Mouse (Mus musculus) stomach, embryonic 15.5 days (tissue): Measurements from ENCODE around the gene Vinac1. TPM values are rescaled to one million over a fixed set of nuclear protein-coding genes. Genes with fewer than 3 reads are reported as not detected.

Experiments
- ATAC-seq: fragments of 200-750 bp; cut with Nextera tagmentation; 2 replicates; pipeline ENCODE4 v1.8.0; 2017; ENCODE audit warnings: low read depth, moderate number of reproducible peaks, moderate TSS enrichment; ENCODE audit not compliant: insufficient read depth, low FRiP score
- H3K27ac ChIP-seq: fragments of 300-500 bp; sonication (generic); 2 replicates; pipeline ENCODE4 v1.5.1; 2015; ENCODE audit warnings: mild to moderate bottlenecking, inconsistent platforms
- H3K27me3 ChIP-seq: fragments of 300-500 bp; sonication (generic); replicated peaks from 2 replicates; pipeline ENCODE4 v1.6.1; 2015; ENCODE audit warnings: inconsistent platforms
- H3K36me3 ChIP-seq: fragments of 300-500 bp; sonication (generic); 2 replicates; pipeline ENCODE4 v1.6.1; 2015; ENCODE audit warnings: inconsistent platforms
- H3K4me1 ChIP-seq: fragments of 300-500 bp; sonication (generic); 2 replicates; pipeline ENCODE4 v1.6.1; 2015; ENCODE audit warnings: inconsistent platforms
- H3K4me2 ChIP-seq: fragments of 300-500 bp; sonication (generic); 2 replicates; pipeline ENCODE4 v1.6.1; 2015; ENCODE audit warnings: mild to moderate bottlenecking, inconsistent platforms
- H3K4me3 ChIP-seq: fragments of 300-500 bp; sonication (generic); replicated peaks from 2 replicates; pipeline ENCODE4 v1.5.1; 2015; ENCODE audit warnings: inconsistent platforms
- H3K9ac ChIP-seq: fragments of 300-500 bp; sonication (generic); 2 replicates; pipeline ENCODE4 v1.6.1; 2015; ENCODE audit warnings: inconsistent platforms
- H3K9me3 ChIP-seq: fragments of 300-500 bp; sonication (generic); 2 replicates; pipeline ENCODE4 v1.6.1; 2016; ENCODE audit warnings: inconsistent platforms
- WGBS: fragments of 180-500 bp; shearing (Covaris S2); methylation state at CpG from one replicate; pipeline ENCODE4 v1.1.7; 2015; 5-methylcytosine and 5-hydroxymethylcytosine counted together
- polyA plus RNA-seq: library from polyadenylated mRNA; unstranded; fragments of >200 nt; fragmentation: Nextera tagmentation; extraction: Ambion mirVana; gene quantifications from 2 replicates; pipeline ENCODE4 v1.2.1, GENCODE M21; 2015

Gene Vinac1
- 0.08 and 0.09 TPM in 2 replicates for polyA plus RNA-seq

- no peaks in the 10 kb centered on the region for H3K4me1 ChIP-seq
- WGBS: 79% methylated on average over 8 of the region's 8 CpGs
- H3K36me3 ChIP-seq: no peaks in the 10 kb centered on the region
- H3K9ac ChIP-seq: no peak within 1 kb of the TSS
- no peaks in the 10 kb centered on the region for H3K27me3 ChIP-seq
- ATAC-seq: no peak
- no peak within 1 kb of the TSS for H3K4me3 ChIP-seq
- H3K27ac ChIP-seq: peak within 1 kb of the TSS; percentile 45; the same call in 1 of the 2 replicates
- H3K4me2 ChIP-seq: no peak within 1 kb of the TSS
- H3K9me3 ChIP-seq: no peaks in the 10 kb centered on the region
These were observed at the start of gene Vinac1 for GRCm38 (mm10) chr2:129047811-129048210. Vinac1 (minus strand) TSS chr2:129048172.

GRCm38 (mm10) chr2:129093926-129094724, 46.2 kb upstream of the Vinac1 start:
- Histone ChIP-seq H3K4me1 (no peaks in the 10 kb centered on the region), H3K9me3 (no peaks in the 10 kb centered on the region), H3K36me3 (peaks cover 11% of the 10 kb centered on the region), H3K9ac (no peak overlapping the region), H3K4me2 (no peak overlapping the region), H3K4me3 (no peak overlapping the region), H3K27ac (no peak overlapping the region), H3K27me3 (no peaks in the 10 kb centered on the region)
- ATAC-seq: no peak
- WGBS: 87% methylated on average over 18 of the region's 18 CpGs

GRCm38 (mm10) chr2:129092810-129093209, 44.8 kb upstream of the Vinac1 start:
- H3K36me3 ChIP-seq: peaks cover 11% of the 10 kb centered on the region
- H3K4me3 ChIP-seq: no peak overlapping the region
- whole genome bisulfite sequencing: 92% methylated on average over 12 of the region's 12 CpGs
- no peaks in the 10 kb centered on the region for H3K9me3 ChIP-seq
- no peaks in the 10 kb centered on the region for H3K4me1 ChIP-seq
- no peak for ATAC-seq
- no peak overlapping the region for H3K9ac ChIP-seq
- no peak overlapping the region for H3K4me2 ChIP-seq
- no peak overlapping the region for H3K27ac ChIP-seq
- H3K27me3 ChIP-seq: no peaks in the 10 kb centered on the region

GRCm38 (mm10) chr2:129090370-129090769, 42.4 kb upstream of the Vinac1 start:
- Histone ChIP-seq H3K36me3 (peaks cover 14% of the 10 kb centered on the region), H3K27ac (no peak overlapping the region), H3K4me1 (no peaks in the 10 kb centered on the region), H3K4me3 (no peak overlapping the region), H3K27me3 (no peaks in the 10 kb centered on the region), H3K4me2 (no peak overlapping the region), H3K9me3 (no peaks in the 10 kb centered on the region), H3K9ac (no peak overlapping the region)
- WGBS: 73% methylated on average over 4 of the region's 4 CpGs
- no peak for ATAC-seq

- H3K4me3 ChIP-seq: no peak overlapping the region
- 89% methylated on average over 1 of the region's 1 CpGs for WGBS
- no peak overlapping the region for H3K9ac ChIP-seq
- no peak for ATAC-seq
- H3K4me2 ChIP-seq: no peak overlapping the region
- no peak overlapping the region for H3K27ac ChIP-seq
- H3K4me1 ChIP-seq: no peaks in the 10 kb centered on the region
- peaks cover 10% of the 10 kb centered on the region; the same call in 1 of the 2 replicates for H3K36me3 ChIP-seq
- H3K27me3 ChIP-seq: no peaks in the 10 kb centered on the region
- no peaks in the 10 kb centered on the region for H3K9me3 ChIP-seq
These were observed 39.5 kb upstream of the Vinac1 start for GRCm38 (mm10) chr2:129087520-129087919.

- H3K27ac ChIP-seq: no peak overlapping the region
- H3K27me3 ChIP-seq: no peaks in the 10 kb centered on the region
- WGBS: 51% methylated on average over 2 of the region's 2 CpGs
- no peak for ATAC-seq
- peaks cover 13% of the 10 kb centered on the region for H3K36me3 ChIP-seq
- H3K9ac ChIP-seq: no peak overlapping the region
- H3K9me3 ChIP-seq: no peaks in the 10 kb centered on the region
- H3K4me3 ChIP-seq: no peak overlapping the region
- H3K4me2 ChIP-seq: no peak overlapping the region
- H3K4me1 ChIP-seq: no peaks in the 10 kb centered on the region
These were observed 37.0 kb upstream of the Vinac1 start for GRCm38 (mm10) chr2:129084959-129085358.

GRCm38 (mm10) chr2:129083514-129083913, 35.5 kb upstream of the Vinac1 start:
- H3K36me3 ChIP-seq: peaks cover 13% of the 10 kb centered on the region; the same call in 1 of the 2 replicates
- whole genome bisulfite sequencing: 90% methylated on average over 5 of the region's 5 CpGs

GRCm38 (mm10) chr2:129081097-129081496, 33.1 kb upstream of the Vinac1 start:
- Histone ChIP-seq H3K36me3 (peaks cover 21% of the 10 kb centered on the region; the same call in 1 of the 2 replicates), H3K4me1 (no peaks in the 10 kb centered on the region), H3K27ac (no peak overlapping the region), H3K4me3 (no peak overlapping the region), H3K9me3 (no peaks in the 10 kb centered on the region), H3K4me2 (no peak overlapping the region), H3K9ac (no peak overlapping the region), H3K27me3 (no peaks in the 10 kb centered on the region)
- ATAC-seq: no peak
- 69% methylated on average over 13 of the region's 13 CpGs for WGBS

More at GRCm38 (mm10) chr2:129083514-129083913, 35.5 kb upstream of the Vinac1 start:
- Histone ChIP-seq H3K9me3 (no peaks in the 10 kb centered on the region), H3K4me1 (no peaks in the 10 kb centered on the region), H3K9ac (no peak overlapping the region), H3K4me2 (no peak overlapping the region), H3K27ac (no peak overlapping the region), H3K27me3 (no peaks in the 10 kb centered on the region), H3K4me3 (no peak overlapping the region)
- ATAC-seq: no peak

GRCm38 (mm10) chr2:129079194-129079593, 31.2 kb upstream of the Vinac1 start:
- Histone ChIP-seq H3K9ac (no peak overlapping the region), H3K4me2 (no peak overlapping the region), H3K27ac (no peak overlapping the region), H3K4me3 (no peak overlapping the region), H3K36me3 (peaks cover 17% of the 10 kb centered on the region; the same call in 1 of the 2 replicates), H3K4me1 (no peaks in the 10 kb centered on the region), H3K9me3 (no peaks in the 10 kb centered on the region), H3K27me3 (no peaks in the 10 kb centered on the region)
- ATAC-seq: no peak
- 71% methylated on average over 2 of the region's 2 CpGs for WGBS

- no peak overlapping the region for H3K27ac ChIP-seq
- ATAC-seq: no peak
- H3K9ac ChIP-seq: no peak overlapping the region
- H3K36me3 ChIP-seq: peaks cover 16% of the 10 kb centered on the region; the same call in 1 of the 2 replicates
- WGBS: 74% methylated on average over 3 of the region's 3 CpGs
- no peak overlapping the region for H3K4me2 ChIP-seq
- no peaks in the 10 kb centered on the region for H3K4me1 ChIP-seq
- H3K9me3 ChIP-seq: no peaks in the 10 kb centered on the region
- no peaks in the 10 kb centered on the region for H3K27me3 ChIP-seq
- H3K4me3 ChIP-seq: no peak overlapping the region
These were observed 30.3 kb upstream of the Vinac1 start for GRCm38 (mm10) chr2:129078313-129078712.

- Histone ChIP-seq H3K36me3 (no peaks in the 10 kb centered on the region; the same call in 1 of the 2 replicates), H3K27me3 (no peaks in the 10 kb centered on the region), H3K9ac (no peak overlapping the region), H3K4me2 (no peak overlapping the region), H3K4me1 (peaks cover 5% of the 10 kb centered on the region; the same call in 1 of the 2 replicates), H3K9me3 (no peaks in the 10 kb centered on the region), H3K4me3 (no peak overlapping the region), H3K27ac (no peak overlapping the region)
- no peak for ATAC-seq
- 86% methylated on average over 3 of the region's 3 CpGs for WGBS
These were observed 22.3 kb upstream of the Vinac1 start for GRCm38 (mm10) chr2:129070296-129070695.

- H3K36me3 ChIP-seq: no peaks in the 10 kb centered on the region; the same call in 1 of the 2 replicates
- no peaks in the 10 kb centered on the region for H3K27me3 ChIP-seq
- H3K9me3 ChIP-seq: no peaks in the 10 kb centered on the region
- peak overlapping the region; percentile 57 for H3K9ac ChIP-seq
- H3K27ac ChIP-seq: peak overlapping the region; percentile 70
- peak overlapping the region; percentile 78 for H3K4me3 ChIP-seq
- peak; percentile 72 for ATAC-seq
- peak overlapping the region; percentile 85 for H3K4me2 ChIP-seq
- 0% methylated on average over 20 of the region's 20 CpGs for WGBS
- H3K4me1 ChIP-seq: peaks cover 5% of the 10 kb centered on the region; the same call in 1 of the 2 replicates
These were observed 18.4 kb upstream of the Vinac1 start for GRCm38 (mm10) chr2:129066326-129066725.
